In genomic region chr19:4793831-4794422, GRCm38 (mm10) we compare ENCODE assay signal across 8 mouse cellular contexts. TPM values are rescaled to one million over a fixed set of nuclear protein-coding genes. Genes with fewer than 3 reads are reported as not detected.
DNase-seq lines count a peak whose midpoint lies in the region; ATAC-seq lines count a peak whose summit lies in the region.

Rbm4 (minus strand) TSS chr19:4793901.

- peak; percentile 98 to 99 for DNase-seq in adrenal gland, adult (ENCODE audit: inconsistent age in 2 of 2, low spot score in 1 of 2)
- DNase-seq in embryo, embryonic 10.5 days (ENCODE audit: low spot score): peak; percentile 100
- DNase-seq in gastrocnemius, postnatal 14 days: peak; percentile 95
- DNase-seq in left cerebral cortex, postnatal 10 days (ENCODE audit: extremely low spot score in 1 of 2, low spot score in 2 of 2): peak; percentile 97 to 99
- peak; percentile 98 for DNase-seq in right cerebral cortex, postnatal 25 days
- DNase-seq in urinary bladder, postnatal 4 days (ENCODE audit: low spot score in 2 of 2): peak; percentile 94 to 96

- peak; percentile 97 for ATAC-seq in inflammation-experienced regulatory T-cells, adult 6 months
- ATAC-seq in megakaryocyte-erythroid progenitor cell, adult 5-6 weeks (replicated peaks; ENCODE audit: low FRiP score, low TSS enrichment, poor library complexity, severe bottlenecking): peak; percentile 99

- intact Hi-C loops in gastrocnemius, postnatal 14 days (cut with DNase I; ENCODE audit: low total_unique reads): no loop called here
- intact Hi-C loops in left cerebral cortex, postnatal 10 days (cut with DNase I): no loop called here

RNA-seq across cellular contexts. Expression of gene Rbm4, which starts in this region (rescaled TPM):
- 10 to 100 TPM; 32.3 to 36.9 TPM for total RNA-seq in gastrocnemius, postnatal 14 days (2021)
- 10 to 100 TPM; 30.3 to 45.0 (median 35.3) TPM for polyA plus RNA-seq in inflammation-experienced regulatory T-cells, adult 6 months (2017; shearing (Covaris generic))
- total RNA-seq in left cerebral cortex, postnatal 10 days (2021): 10 to 100 TPM; 68.0 to 68.9 TPM
- 51.9 and 59.4 TPM in 2 replicates for total RNA-seq in megakaryocyte-erythroid progenitor cell, adult 5-6 weeks (2014; fragmentation: Nextera tagmentation)
- total RNA-seq in megakaryocyte-erythroid progenitor cell, adult 5-6 weeks (2017): 68.6 and 75.3 TPM in 2 replicates

Comparison
In these comparisons a context has a peak if more than half of its experiments do, and no peak if none do; other contexts are left out.
1. Peak in every context shown above with its lines: DNase-seq and ATAC-seq.